Mouse (Mus musculus): ENCODE results near the gene Dop1a. TPM values are rescaled to one million over a fixed set of nuclear protein-coding genes. Genes with fewer than 3 reads are reported as not detected.

Gene Dop1a
- 10 to 100 TPM; 24.0 to 27.0 TPM for total RNA-seq (2021)

- peak; percentile 95 for DNase-seq
Measured at GRCm38 (mm10) chr9:86466990-86467870, at the start of gene Dop1a. Dop1a (plus strand) TSS chr9:86467154.

GRCm38 (mm10) chr9:86417971-86418370, 49.0 kb upstream of the Dop1a start:
- no peak for DNase-seq

DNA sequence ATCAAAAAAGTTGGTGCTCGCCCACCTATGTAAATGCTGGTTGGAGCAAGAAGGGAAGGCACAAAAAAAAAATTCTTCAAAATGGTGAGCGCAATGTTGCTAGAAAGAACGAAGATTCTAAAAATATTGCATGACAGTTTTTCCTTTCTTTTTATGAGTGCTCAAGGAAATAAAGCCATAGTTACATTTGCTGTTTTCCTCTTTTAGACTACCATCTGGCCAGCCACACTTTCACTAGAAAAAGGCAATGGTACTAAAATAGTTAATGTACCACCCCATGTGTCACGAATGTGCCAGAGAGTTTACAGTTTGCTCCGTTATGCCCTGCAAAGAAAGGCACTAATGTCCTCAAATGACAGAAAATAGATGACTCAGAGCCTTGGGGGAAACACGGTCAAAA, 47.6 kb upstream of the Dop1a start:
- no peak for DNase-seq

- DNase-seq: no peak
Measured at GRCm38 (mm10) chr9:86423331-86423730, 43.6 kb upstream of the Dop1a start.

DNA sequence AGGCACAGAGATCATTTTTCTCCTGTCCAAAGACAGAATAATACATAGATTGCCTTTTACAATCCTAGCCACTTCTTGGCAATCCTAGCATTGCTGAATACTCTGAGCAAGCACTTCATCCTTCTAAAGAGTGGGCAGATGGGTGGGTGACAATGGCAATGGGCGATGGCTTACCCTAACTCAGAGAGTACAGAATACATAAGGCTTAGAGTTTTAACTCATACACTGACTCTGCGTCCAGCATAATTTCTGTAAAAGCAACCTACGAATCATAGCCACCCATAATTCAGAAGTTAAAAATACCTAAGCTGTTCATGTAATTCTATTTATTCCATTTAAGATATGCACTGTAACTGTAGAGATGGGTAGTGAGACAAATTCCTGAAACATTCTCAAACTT, 31.4 kb upstream of the Dop1a start:
- no peak for DNase-seq

GRCm38 (mm10) chr9:86436608-86437007, 30.3 kb upstream of the Dop1a start:
- no peak for DNase-seq

DNA sequence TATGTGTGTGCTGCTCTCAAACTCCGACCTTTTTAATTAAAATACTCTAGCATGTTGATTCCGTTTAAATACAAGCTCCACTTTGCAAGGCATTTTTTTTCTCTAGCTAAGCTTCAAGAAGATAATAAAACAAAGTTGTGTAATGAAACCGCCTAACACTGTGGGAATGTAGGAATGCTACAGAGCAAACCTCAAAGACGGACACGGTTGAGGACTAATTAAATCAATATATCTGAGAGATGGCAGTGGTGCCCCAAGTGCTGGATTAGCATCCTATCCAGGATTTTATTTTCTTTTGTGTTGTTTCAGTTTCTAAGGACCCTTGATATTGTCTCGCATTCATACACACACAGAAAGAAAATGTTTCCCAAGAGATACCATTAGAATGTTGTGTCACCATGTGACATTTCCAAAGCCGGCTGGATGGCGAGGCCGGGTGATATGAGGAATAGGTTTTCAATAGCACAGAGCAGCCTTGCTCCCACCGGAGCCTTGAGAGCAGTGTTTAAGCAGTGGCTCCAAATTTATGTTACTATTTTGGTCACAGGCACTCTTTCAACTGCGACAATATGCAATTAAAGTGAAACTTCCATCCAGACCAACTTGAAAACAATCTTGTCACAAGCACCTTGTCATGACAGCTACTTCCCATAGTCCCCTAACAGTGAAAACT, 28.5 kb upstream of the Dop1a start:
- DNase-seq: no peak

- DNase-seq: no peak
Measured at GRCm38 (mm10) chr9:86442248-86442647, 24.7 kb upstream of the Dop1a start.

GRCm38 (mm10) chr9:86446847-86447246, 20.1 kb upstream of the Dop1a start:
- no peak for DNase-seq

GRCm38 (mm10) chr9:86447431-86447830, 19.5 kb upstream of the Dop1a start:
- no peak for DNase-seq

GRCm38 (mm10) chr9:86449581-86449980, 17.4 kb upstream of the Dop1a start:
- DNase-seq: peak; percentile 84

DNA sequence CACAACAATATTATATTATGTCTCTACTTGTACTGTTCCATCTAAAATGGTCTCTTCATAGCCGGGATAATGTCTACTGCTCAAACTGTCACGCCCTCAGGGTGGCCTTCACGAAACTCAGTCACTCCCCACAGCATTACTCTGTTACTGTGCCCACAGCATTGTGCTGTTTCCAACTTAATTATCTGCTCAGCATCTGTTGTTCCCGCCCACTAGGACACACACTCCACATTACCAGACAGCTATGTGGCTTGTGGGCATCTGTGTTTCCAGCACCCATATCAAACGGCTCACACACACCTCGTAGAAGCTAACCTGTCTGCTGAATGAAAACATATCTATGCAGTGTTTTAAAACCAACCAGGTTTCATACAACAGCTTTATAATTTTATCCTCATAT, 15.9 kb upstream of the Dop1a start:
- no peak for DNase-seq

- peak; percentile 72 for DNase-seq
Measured at GRCm38 (mm10) chr9:86451617-86452016, 15.3 kb upstream of the Dop1a start.

DNA sequence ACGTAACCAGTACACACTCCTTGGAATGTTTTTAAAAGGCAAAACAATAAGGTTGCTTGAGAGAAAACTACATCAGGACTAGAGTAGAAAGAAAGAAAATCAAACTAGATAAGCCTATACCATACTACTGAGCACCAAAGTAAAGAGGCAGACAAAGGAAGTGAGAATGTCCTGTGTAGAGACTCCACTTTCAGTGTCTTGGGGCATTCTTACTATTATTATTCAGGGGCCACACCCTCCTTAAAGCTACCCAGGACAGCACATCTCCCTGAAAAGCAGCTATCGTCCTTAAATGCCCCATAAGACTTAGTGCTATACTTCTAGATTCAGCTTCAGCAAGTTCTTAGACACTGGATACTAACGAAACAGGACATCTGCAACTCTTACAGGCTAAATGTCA, 13.3 kb upstream of the Dop1a start:
- no peak for DNase-seq

GRCm38 (mm10) chr9:86464151-86465105, 2.5 kb upstream of the Dop1a start, which contains the start of gene Ube2cbp:
Ube2cbp (minus strand) TSS chr9:86464950.
- DNase-seq: peak; percentile 89

GRCm38 (mm10) chr9:86475956-86476355, 9.0 kb downstream of the Dop1a start:
- DNase-seq: no peak

GRCm38 (mm10) chr9:86476763-86477162, 9.8 kb downstream of the Dop1a start:
- no peak for DNase-seq

- peak; percentile 28 for DNase-seq
Measured at GRCm38 (mm10) chr9:86478414-86479093, 11.6 kb downstream of the Dop1a start.

DNA sequence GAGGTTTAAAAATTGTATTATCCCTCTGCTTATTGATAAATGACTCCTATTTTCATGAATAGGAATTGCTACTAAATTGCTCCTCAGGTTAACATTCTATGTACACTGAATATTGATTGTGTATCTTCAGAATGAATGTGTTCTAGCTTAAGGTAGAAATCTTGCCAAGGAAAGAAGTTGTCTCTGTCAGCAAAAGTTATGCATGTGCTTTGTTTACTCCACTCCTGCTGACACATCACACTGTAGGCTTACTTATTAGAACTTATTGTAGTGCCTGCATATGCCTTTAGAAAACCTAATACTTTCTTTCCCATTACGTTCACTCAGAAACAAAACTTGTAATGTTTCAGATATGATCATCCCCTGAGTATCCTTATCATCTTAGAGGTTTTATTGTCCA, 15.3 kb downstream of the Dop1a start:
- DNase-seq: no peak

GRCm38 (mm10) chr9:86491740-86492139, 24.8 kb downstream of the Dop1a start:
- no peak for DNase-seq

DNA sequence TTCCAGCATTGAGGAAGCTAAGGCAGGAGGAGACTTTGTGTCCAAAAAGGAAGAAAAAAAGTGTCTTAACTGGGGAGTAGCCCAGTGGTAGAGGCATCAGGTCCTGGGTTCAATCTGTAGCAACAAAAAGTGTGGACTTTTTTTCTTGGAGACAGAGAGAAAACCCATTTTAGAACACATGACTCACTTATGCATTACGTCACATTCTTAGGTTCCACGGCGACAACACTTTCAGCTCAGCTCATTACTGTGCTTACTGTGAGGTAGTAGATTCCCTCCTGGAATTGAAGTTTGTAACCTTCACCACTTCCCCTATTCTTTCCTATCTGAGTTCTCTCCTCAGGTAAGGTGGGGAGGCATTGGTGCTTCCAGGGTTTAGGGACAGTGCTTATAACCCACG, 29.3 kb downstream of the Dop1a start:
- no peak for DNase-seq

GRCm38 (mm10) chr9:86499083-86499482, 32.1 kb downstream of the Dop1a start:
- no peak for DNase-seq

Data from heart, postnatal 4 days (tissue).